Mouse (Mus musculus): Measurements from ENCODE around the gene Idh2. TPM values are rescaled to one million over a fixed set of nuclear protein-coding genes. Genes with fewer than 3 reads are reported as not detected.

The Idh2 gene
- polyA plus RNA-seq, 1 experiment from 2014 or later: 371 TPM

DNA sequence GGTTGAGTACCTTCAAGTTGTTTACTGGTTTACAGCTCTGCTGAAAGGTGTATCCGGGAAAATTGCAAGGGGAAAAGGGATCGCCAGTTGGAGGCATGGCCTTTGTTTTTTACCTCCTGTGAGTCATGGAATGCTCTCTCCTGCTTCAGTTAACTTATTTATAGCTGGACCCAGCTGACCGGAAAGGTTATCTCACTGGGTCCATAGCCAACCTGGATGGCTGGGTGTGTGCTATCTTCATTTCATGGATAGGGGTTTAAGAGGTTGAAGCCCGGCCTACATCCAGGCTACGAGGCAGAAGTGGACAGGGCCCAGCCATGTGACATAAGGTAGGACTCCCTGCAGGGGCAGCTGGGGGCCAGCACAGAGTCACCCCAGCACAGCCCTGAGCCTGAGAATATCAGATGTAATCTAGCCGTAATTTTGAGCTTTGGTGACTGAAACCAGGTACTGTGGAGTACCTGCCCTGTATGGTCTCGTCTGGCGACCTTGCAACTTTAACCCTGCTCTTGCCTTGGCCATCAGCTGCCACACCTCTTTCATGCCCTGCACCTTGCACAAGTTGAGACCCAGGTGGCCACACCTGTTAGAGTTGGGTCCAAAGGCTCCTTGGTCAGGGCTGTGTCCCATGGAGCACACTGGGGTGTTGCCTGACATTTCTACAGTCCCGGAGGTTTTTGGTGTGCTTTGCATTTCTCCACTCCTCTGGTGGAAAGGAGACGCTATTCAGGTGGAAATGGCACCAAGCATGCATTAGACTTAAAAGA, 55.0 kb downstream of the Idh2 start:
- Histone ChIP-seq H3K4me2 (ENCODE audit: low read depth) (no peak overlapping the region), H3K4me1 (ENCODE audit: control insufficient read depth, insufficient read depth, low read length) (peaks cover 41% of the 10 kb centered on the region), H3K9me3 (ENCODE audit: control insufficient read depth, low read length) (no peaks in the 10 kb centered on the region), H3K4me3 (ENCODE audit: low read depth, low read length) (no peak overlapping the region), H3K27me3 (ENCODE audit: control insufficient read depth, insufficient read depth, low read length) (no peaks in the 10 kb centered on the region), H3K9ac (ENCODE audit: low read length) (no peak overlapping the region), H3K27ac (ENCODE audit: low read depth, low read length) (no peak overlapping the region), H3K36me3 (ENCODE audit: control insufficient read depth, insufficient read depth, low read length) (no peaks in the 10 kb centered on the region)
- 86% methylated on average over 10 of the region's 10 CpGs for WGBS
- ATAC-seq (ENCODE audit: insufficient read depth, low FRiP score, low TSS enrichment) (no peak), DNase-seq (ENCODE audit: low spot score) (no peak)

DNA sequence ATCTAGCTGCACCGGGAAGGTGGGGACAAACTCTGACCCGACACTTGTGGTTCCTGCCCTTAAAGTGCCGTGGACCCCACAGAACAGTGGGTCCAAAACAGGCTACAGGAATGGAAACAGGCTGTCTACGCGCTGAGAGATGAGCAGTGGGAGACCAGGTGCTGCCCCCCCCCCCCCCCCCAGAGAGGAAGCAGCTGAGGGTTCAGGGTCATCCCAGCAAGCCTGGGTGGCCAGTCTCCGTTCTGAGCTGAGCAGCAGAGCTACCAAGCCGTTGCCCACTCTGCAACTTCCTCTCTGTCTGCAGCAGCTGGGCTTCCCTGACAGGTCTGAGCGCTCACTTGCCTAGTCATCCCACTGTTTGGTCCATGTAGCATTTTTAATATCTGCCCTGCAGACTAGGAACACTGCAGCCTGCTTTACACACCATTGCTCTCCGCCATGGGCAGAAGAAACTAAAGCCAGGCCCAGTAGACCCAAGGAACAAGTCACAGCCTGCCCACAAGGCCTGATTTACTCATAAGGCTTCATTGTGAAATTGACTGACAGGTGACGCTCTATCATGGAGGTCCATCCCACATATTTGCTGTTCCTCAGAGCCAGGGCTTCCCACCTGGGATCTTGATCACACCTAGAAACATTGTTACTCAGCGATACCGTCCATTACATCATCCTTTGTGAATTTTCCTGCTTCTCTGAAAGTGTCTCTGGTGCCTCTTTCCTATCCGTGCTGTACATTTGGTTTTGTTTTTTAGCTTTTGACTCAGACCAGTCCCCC, 55.9 kb downstream of the Idh2 start:
- peaks cover 40% of the 10 kb centered on the region for H3K4me1 ChIP-seq (ENCODE audit: control insufficient read depth, insufficient read depth, low read length)
- no peak for ATAC-seq (ENCODE audit: insufficient read depth, low FRiP score, low TSS enrichment)
- WGBS: 80% methylated on average over 13 of the region's 13 CpGs
- no peak overlapping the region for H3K9ac ChIP-seq (ENCODE audit: low read length)
- no peaks in the 10 kb centered on the region for H3K9me3 ChIP-seq (ENCODE audit: control insufficient read depth, low read length)
- H3K4me2 ChIP-seq (ENCODE audit: low read depth): no peak overlapping the region
- no peaks in the 10 kb centered on the region for H3K36me3 ChIP-seq (ENCODE audit: control insufficient read depth, insufficient read depth, low read length)
- H3K27me3 ChIP-seq (ENCODE audit: control insufficient read depth, insufficient read depth, low read length): no peaks in the 10 kb centered on the region
- no peak for DNase-seq (ENCODE audit: low spot score)
- no peak overlapping the region for H3K27ac ChIP-seq (ENCODE audit: low read depth, low read length)
- no peak overlapping the region for H3K4me3 ChIP-seq (ENCODE audit: low read depth, low read length)

DNA sequence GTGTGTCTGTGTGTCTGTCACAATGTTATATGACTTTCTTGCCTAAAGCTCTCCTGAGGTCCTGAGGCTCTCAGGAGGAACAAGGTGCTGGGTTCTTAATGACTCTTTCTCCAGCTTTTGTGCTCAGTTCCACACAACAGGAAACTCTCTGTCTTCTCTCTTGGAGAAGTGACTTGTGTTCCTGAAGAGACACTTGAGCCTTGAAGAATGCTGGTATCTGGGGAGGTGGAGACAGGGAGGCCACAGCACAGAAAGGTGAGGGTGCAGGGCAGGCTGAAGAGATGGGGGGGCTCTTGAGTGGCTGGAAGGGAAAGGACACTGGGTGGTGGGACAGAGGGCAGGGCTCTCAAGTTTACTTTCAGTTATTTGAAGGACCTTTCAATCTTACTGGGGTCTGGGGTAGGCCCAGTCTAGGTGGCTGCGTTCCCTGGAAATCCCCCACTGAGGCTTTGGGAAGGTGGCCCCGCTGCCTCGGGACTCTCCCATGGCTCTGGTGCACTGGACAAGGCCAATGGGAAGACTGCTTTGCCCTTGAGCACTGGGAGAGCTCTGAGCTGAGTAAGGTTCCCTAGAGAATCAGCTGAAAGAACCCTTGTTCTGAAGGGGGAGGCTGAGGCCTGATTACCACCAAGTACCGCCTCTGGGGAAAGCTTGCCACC, 56.7 kb downstream of the Idh2 start:
- H3K4me2 ChIP-seq (ENCODE audit: low read depth): no peak overlapping the region
- 82% methylated on average over 4 of the region's 4 CpGs for WGBS
- H3K4me1 ChIP-seq (ENCODE audit: control insufficient read depth, insufficient read depth, low read length): peaks cover 33% of the 10 kb centered on the region

DNA sequence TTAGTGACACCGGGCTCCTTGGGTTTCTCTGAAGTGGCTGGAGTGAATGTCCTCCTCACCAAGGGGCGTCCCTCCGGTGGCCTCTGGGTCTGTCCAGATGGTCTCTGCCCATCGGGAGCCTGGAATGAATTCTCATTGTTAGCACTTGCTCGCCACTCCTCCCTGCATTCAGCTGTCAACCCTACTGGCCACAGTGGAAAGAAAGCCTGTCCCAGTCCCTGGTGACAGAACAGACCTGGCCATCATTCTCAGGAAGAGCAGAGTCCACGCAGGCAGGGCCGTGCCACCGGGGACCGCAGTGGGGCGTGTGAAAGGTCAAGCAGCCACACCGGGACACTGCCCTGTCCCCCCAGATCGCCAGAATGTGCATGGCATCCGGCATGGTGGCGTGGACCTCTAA, 57.4 kb downstream of the Idh2 start:
- H3K4me1 ChIP-seq (ENCODE audit: control insufficient read depth, insufficient read depth, low read length): peaks cover 25% of the 10 kb centered on the region
- H3K9me3 ChIP-seq (ENCODE audit: control insufficient read depth, low read length): no peaks in the 10 kb centered on the region
- no peaks in the 10 kb centered on the region for H3K36me3 ChIP-seq (ENCODE audit: control insufficient read depth, insufficient read depth, low read length)
- no peak overlapping the region for H3K4me3 ChIP-seq (ENCODE audit: low read depth, low read length)
- 18% methylated on average over 14 of the region's 14 CpGs for WGBS
- no peaks in the 10 kb centered on the region for H3K27me3 ChIP-seq (ENCODE audit: control insufficient read depth, insufficient read depth, low read length)
- no peak overlapping the region for H3K9ac ChIP-seq (ENCODE audit: low read length)
- ATAC-seq (ENCODE audit: insufficient read depth, low FRiP score, low TSS enrichment): peak; percentile 35; the same call in 1 of the 2 replicates
- DNase-seq (ENCODE audit: low spot score): peak; percentile 49
- H3K4me2 ChIP-seq (ENCODE audit: low read depth): no peak overlapping the region
- H3K27ac ChIP-seq (ENCODE audit: low read depth, low read length): peak overlapping the region; percentile 72

More for the DNA sequence above, 56.7 kb downstream of the Idh2 start:
- Histone ChIP-seq H3K27ac (ENCODE audit: low read depth, low read length) (peak overlapping the region; percentile 72; the same call in 1 of the 2 replicates), H3K4me3 (ENCODE audit: low read depth, low read length) (no peak overlapping the region), H3K36me3 (ENCODE audit: control insufficient read depth, insufficient read depth, low read length) (no peaks in the 10 kb centered on the region), H3K9ac (ENCODE audit: low read length) (no peak overlapping the region), H3K9me3 (ENCODE audit: control insufficient read depth, low read length) (no peaks in the 10 kb centered on the region), H3K27me3 (ENCODE audit: control insufficient read depth, insufficient read depth, low read length) (no peaks in the 10 kb centered on the region)
- no peak for DNase-seq (ENCODE audit: low spot score)
- no peak for ATAC-seq (ENCODE audit: insufficient read depth, low FRiP score, low TSS enrichment)

DNA sequence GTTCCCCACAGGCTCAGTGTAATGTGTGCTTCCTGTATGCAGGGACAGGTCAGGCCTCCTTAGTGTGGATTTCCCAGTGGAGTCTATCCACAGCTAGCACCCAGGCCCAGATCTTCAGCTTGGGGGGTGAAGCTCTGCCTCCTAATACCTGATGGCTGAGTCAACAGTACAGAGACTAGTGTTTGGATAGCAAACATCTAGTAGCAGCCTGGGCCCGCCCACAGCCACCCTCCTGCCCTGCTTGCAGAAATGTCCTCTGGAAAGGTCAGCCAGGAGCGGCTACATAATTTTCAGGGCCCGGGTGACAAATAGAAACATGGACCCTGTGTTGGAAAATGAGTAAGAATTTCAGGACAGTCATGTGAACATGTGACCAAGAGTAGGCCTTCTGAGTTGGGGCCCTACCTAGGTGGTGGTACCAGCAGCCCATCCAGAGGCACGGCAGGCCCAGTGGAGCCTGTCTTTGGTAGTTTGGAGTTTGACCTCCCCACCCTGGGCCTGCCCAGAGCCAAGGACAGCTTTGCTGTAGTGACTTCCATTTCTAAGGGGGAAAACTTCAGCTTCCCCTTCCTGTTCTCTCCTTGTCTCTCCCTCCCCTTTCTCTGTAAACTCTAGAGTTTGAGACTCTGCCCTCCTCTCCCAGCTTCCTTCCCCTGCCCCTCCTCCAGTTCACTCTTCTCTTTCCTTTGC, 58.0 kb downstream of the Idh2 start:
- H3K9ac ChIP-seq (ENCODE audit: low read length): no peak overlapping the region
- H3K27ac ChIP-seq (ENCODE audit: low read depth, low read length): peak overlapping the region; percentile 72
- H3K36me3 ChIP-seq (ENCODE audit: control insufficient read depth, insufficient read depth, low read length): no peaks in the 10 kb centered on the region
- DNase-seq (ENCODE audit: low spot score) (no peak), ATAC-seq (ENCODE audit: insufficient read depth, low FRiP score, low TSS enrichment) (no peak)
- H3K4me1 ChIP-seq (ENCODE audit: control insufficient read depth, insufficient read depth, low read length): peaks cover 21% of the 10 kb centered on the region
- no peak overlapping the region for H3K4me3 ChIP-seq (ENCODE audit: low read depth, low read length)
- H3K9me3 ChIP-seq (ENCODE audit: control insufficient read depth, low read length): no peaks in the 10 kb centered on the region
- 55% methylated on average over 4 of the region's 4 CpGs for WGBS
- no peak overlapping the region for H3K4me2 ChIP-seq (ENCODE audit: low read depth)
- H3K27me3 ChIP-seq (ENCODE audit: control insufficient read depth, insufficient read depth, low read length): no peaks in the 10 kb centered on the region

DNA sequence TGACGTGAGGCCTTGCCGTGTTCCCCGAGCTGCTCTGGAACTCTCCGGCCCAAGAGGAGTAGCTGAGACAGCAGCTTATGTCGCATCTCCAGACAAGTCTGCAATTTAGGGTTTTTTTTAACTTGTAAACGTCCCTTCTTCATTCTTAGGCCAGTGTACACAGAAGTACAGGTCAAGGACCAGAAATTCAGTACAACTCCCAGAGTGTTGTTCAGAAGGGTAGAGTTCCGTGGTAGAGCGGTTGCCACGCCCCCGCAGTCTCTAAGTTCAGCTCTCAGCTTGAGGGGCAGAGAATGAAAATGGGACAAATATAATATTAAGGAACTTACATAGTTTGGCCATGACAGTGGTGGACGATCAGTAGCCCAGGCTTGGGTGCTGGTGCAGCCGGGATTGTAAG, 59.4 kb downstream of the Idh2 start:
- H3K27me3 ChIP-seq (ENCODE audit: control insufficient read depth, insufficient read depth, low read length): no peaks in the 10 kb centered on the region
- H3K4me3 ChIP-seq (ENCODE audit: low read depth, low read length): no peak overlapping the region
- DNase-seq (ENCODE audit: low spot score): no peak
- H3K27ac ChIP-seq (ENCODE audit: low read depth, low read length): no peak overlapping the region
- no peak overlapping the region for H3K4me2 ChIP-seq (ENCODE audit: low read depth)
- no peak overlapping the region for H3K9ac ChIP-seq (ENCODE audit: low read length)
- H3K9me3 ChIP-seq (ENCODE audit: control insufficient read depth, low read length): no peaks in the 10 kb centered on the region
- ATAC-seq (ENCODE audit: insufficient read depth, low FRiP score, low TSS enrichment): no peak
- peaks cover 21% of the 10 kb centered on the region for H3K4me1 ChIP-seq (ENCODE audit: control insufficient read depth, insufficient read depth, low read length)
- no peaks in the 10 kb centered on the region for H3K36me3 ChIP-seq (ENCODE audit: control insufficient read depth, insufficient read depth, low read length)
- 86% methylated on average over 12 of the region's 12 CpGs for WGBS

DNA sequence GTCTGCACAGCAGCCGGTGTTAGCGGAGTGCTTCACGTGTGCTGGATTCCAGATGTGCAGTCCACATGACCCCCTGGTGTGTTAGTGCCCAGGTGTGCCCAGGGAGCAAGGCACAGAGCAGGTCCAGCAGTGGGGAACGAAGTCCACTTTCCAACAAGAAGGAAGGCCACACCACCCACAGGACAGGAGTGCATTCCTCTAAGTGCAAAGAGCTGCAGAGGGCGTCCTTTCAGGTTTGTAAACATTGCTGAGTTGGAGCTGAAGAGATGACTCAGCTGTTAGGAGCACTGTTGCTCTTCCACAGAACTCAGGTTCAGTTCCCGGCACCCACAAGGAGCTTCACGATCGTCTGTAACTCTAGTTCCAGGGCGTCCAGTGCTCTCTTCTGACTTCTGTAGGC, 62.0 kb downstream of the Idh2 start:
- 93% methylated on average over 9 of the region's 9 CpGs for WGBS
- Histone ChIP-seq H3K27me3 (ENCODE audit: control insufficient read depth, insufficient read depth, low read length) (no peaks in the 10 kb centered on the region), H3K4me3 (ENCODE audit: low read depth, low read length) (no peak overlapping the region), H3K36me3 (ENCODE audit: control insufficient read depth, insufficient read depth, low read length) (no peaks in the 10 kb centered on the region), H3K4me2 (ENCODE audit: low read depth) (no peak overlapping the region), H3K4me1 (ENCODE audit: control insufficient read depth, insufficient read depth, low read length) (peaks cover 17% of the 10 kb centered on the region), H3K27ac (ENCODE audit: low read depth, low read length) (no peak overlapping the region), H3K9me3 (ENCODE audit: control insufficient read depth, low read length) (no peaks in the 10 kb centered on the region), H3K9ac (ENCODE audit: low read length) (no peak overlapping the region)
- no peak for DNase-seq (ENCODE audit: low spot score)
- no peak for ATAC-seq (ENCODE audit: insufficient read depth, low FRiP score, low TSS enrichment)

DNA sequence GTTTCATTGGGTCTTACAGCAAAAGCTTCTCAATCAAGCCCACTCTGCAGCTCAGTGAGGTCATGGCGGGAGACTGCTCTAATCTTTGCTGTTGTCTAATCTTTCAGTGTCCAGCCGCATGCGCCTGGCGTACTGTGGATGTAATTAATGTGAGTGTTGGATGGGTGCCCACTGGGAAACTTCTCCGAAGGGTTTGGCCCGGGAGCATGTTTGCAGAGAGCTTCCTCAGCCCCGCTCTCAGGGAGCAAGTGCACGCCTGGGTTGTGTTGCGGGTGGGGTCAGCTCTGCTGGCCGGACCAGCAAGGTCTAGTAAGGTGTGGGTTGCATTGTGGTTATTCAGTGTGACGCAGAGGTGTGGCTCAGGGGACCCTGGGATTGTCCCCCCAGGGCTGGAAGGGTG, 62.9 kb downstream of the Idh2 start:
- Histone ChIP-seq H3K4me2 (ENCODE audit: low read depth) (no peak overlapping the region), H3K27me3 (ENCODE audit: control insufficient read depth, insufficient read depth, low read length) (no peaks in the 10 kb centered on the region), H3K27ac (ENCODE audit: low read depth, low read length) (no peak overlapping the region), H3K9ac (ENCODE audit: low read length) (no peak overlapping the region), H3K4me1 (ENCODE audit: control insufficient read depth, insufficient read depth, low read length) (peaks cover 8% of the 10 kb centered on the region), H3K9me3 (ENCODE audit: control insufficient read depth, low read length) (no peaks in the 10 kb centered on the region), H3K36me3 (ENCODE audit: control insufficient read depth, insufficient read depth, low read length) (no peaks in the 10 kb centered on the region), H3K4me3 (ENCODE audit: low read depth, low read length) (no peak overlapping the region)
- ATAC-seq (ENCODE audit: insufficient read depth, low FRiP score, low TSS enrichment): no peak
- DNase-seq (ENCODE audit: low spot score): no peak
- 87% methylated on average over 11 of the region's 11 CpGs for WGBS

All from neural tube, embryonic 11.5 days (tissue).